ENCODE assay signal across 19 mouse cellular contexts in genomic region chr3:134934703-134935102, GRCm38 (mm10).
DNase-seq lines count a peak whose midpoint lies in the region; ATAC-seq and TF ChIP-seq lines count a peak whose summit lies in the region.
"Had no signal": no experiment of that assay in that cellular context is flagged by ENCODE, and none has a peak within 500 bp of the region (broad histone marks: within the 10 kb centered on the region; RNA-seq: fewer than 3 reads in every experiment).

No protein-coding gene starts in this region.

- no peak overlapping the region for H3K27ac ChIP-seq in forebrain, embryonic 11.5 days (ENCODE audit: low read depth, low read length)
- H3K27ac ChIP-seq in forebrain, embryonic 16.5 days (ENCODE audit: low read length), result no peak overlapping the region
- peak overlapping the region; percentile 24 for H3K27ac ChIP-seq in midbrain, embryonic 10.5 days (replicated peaks)
- H3K27ac ChIP-seq in midbrain, postnatal 0 days (ENCODE audit: low read depth, low read length), result no peak overlapping the region
- H3K27ac ChIP-seq: embryonic facial prominence, embryonic 12.5 days; gastrocnemius, adult 2 months; hindbrain, embryonic 12.5 days; hindbrain, postnatal 0 days had no signal

- 70% methylated on average over 1 of the region's 1 CpGs for WGBS in forebrain, embryonic 11.5 days
- 58% methylated on average over 1 of the region's 1 CpGs for WGBS in forebrain, embryonic 16.5 days
- whole genome bisulfite sequencing in midbrain, embryonic 10.5 days, result 73% methylated on average over 1 of the region's 1 CpGs
- 83% methylated on average over 1 of the region's 1 CpGs for WGBS in midbrain, postnatal 0 days

- no peaks in the 10 kb centered on the region for H3K36me3 ChIP-seq in forebrain, embryonic 11.5 days (ENCODE audit: control insufficient read depth, insufficient read depth, low read length)
- no peaks in the 10 kb centered on the region for H3K36me3 ChIP-seq in forebrain, embryonic 16.5 days (ENCODE audit: control insufficient read depth, insufficient read depth)
- H3K36me3 ChIP-seq in midbrain, embryonic 10.5 days, result no peaks in the 10 kb centered on the region
- H3K36me3 ChIP-seq in midbrain, postnatal 0 days (ENCODE audit: insufficient read depth, low read length), result no peaks in the 10 kb centered on the region
- H3K36me3 ChIP-seq: embryonic facial prominence, embryonic 12.5 days; heart, embryonic 12.5 days; hindbrain, embryonic 12.5 days had no signal

- no peak for TF ChIP-seq CTCF in midbrain, postnatal 0 days (IDR thresholded peaks at IDR 0.05)

- ATAC-seq in forebrain, embryonic 11.5 days (replicated peaks; ENCODE audit: low FRiP score), result peak; percentile 56; the same call in 1 of the 2 replicates
- ATAC-seq in forebrain, embryonic 16.5 days, result no peak
- ATAC-seq in midbrain, postnatal 0 days (ENCODE audit: low FRiP score), result no peak
- ATAC-seq: hindbrain, postnatal 0 days had no signal

- peaks cover 3% of the 10 kb centered on the region; the same call in 1 of the 2 replicates for H3K4me1 ChIP-seq in forebrain, embryonic 11.5 days (replicated peaks; ENCODE audit: control insufficient read depth, insufficient read depth, low read length)
- peaks cover 4% of the 10 kb centered on the region; the same call in 1 of the 2 replicates for H3K4me1 ChIP-seq in forebrain, embryonic 16.5 days (replicated peaks; ENCODE audit: control insufficient read depth, insufficient read depth, low read length)
- H3K4me1 ChIP-seq in midbrain, embryonic 10.5 days, result peaks cover 10% of the 10 kb centered on the region
- H3K4me1 ChIP-seq in midbrain, postnatal 0 days (ENCODE audit: insufficient read depth, low read length), result no peaks in the 10 kb centered on the region
- H3K4me1 ChIP-seq: embryonic facial prominence, embryonic 12.5 days; heart, embryonic 12.5 days; hindbrain, embryonic 12.5 days had no signal

- H3K4me3 ChIP-seq in forebrain, embryonic 11.5 days (ENCODE audit: low read depth, low read length), result no peak overlapping the region
- no peak overlapping the region for H3K4me3 ChIP-seq in forebrain, embryonic 16.5 days (replicated peaks; ENCODE audit: low read length)
- no peak overlapping the region for H3K4me3 ChIP-seq in midbrain, embryonic 10.5 days
- no peak overlapping the region for H3K4me3 ChIP-seq in midbrain, postnatal 0 days (ENCODE audit: low read depth, low read length)
- H3K4me3 ChIP-seq: embryonic facial prominence, embryonic 12.5 days; gastrocnemius, adult 2 months; heart, embryonic 12.5 days; hindbrain, embryonic 12.5 days had no signal

- DNase-seq in forebrain, embryonic 11.5 days (ENCODE audit: low spot score), result no peak
- peak; percentile 20 for DNase-seq in midbrain, embryonic 10.5 days (ENCODE audit: low spot score)
- no peak for DNase-seq in midbrain, postnatal 0 days (ENCODE audit: low spot score)
- DNase-seq in embryo, embryonic 10.5 days (ENCODE audit: low spot score), result peak; percentile 13
- DNase-seq in gastrocnemius, adult 18-20 months (ENCODE audit: low spot score), result no peak
- DNase-seq: adrenal gland, adult 2 months; adrenal gland, postnatal 25 days; cerebellum, adult 2 months; cerebellum, postnatal 14 days; gastrocnemius, adult 2 months; gastrocnemius, postnatal 25 days; heart, postnatal 36 days; kidney, adult 11 months had no signal

- H3K9ac ChIP-seq in forebrain, embryonic 11.5 days (ENCODE audit: low read length), result no peak overlapping the region
- no peak overlapping the region for H3K9ac ChIP-seq in forebrain, embryonic 16.5 days (replicated peaks; ENCODE audit: low read depth, low read length)
- H3K9ac ChIP-seq in midbrain, postnatal 0 days (replicated peaks; ENCODE audit: low read length, poor library complexity, severe bottlenecking), result no peak overlapping the region
- H3K9ac ChIP-seq: embryonic facial prominence, embryonic 12.5 days; forebrain, postnatal 0 days; heart, embryonic 12.5 days; hindbrain, embryonic 12.5 days had no signal

- H3K27me3 ChIP-seq in forebrain, embryonic 11.5 days (ENCODE audit: control insufficient read depth, insufficient read depth, low read length), result no peaks in the 10 kb centered on the region
- H3K27me3 ChIP-seq in forebrain, embryonic 16.5 days (replicated peaks; ENCODE audit: control insufficient read depth, insufficient read depth, low read length), result no peaks in the 10 kb centered on the region
- H3K27me3 ChIP-seq in midbrain, embryonic 10.5 days (ENCODE audit: low read depth, poor library complexity, severe bottlenecking), result no peaks in the 10 kb centered on the region
- H3K27me3 ChIP-seq in midbrain, postnatal 0 days (ENCODE audit: insufficient read depth, low read length), result no peaks in the 10 kb centered on the region
- H3K27me3 ChIP-seq: embryonic facial prominence, embryonic 12.5 days; heart, embryonic 12.5 days; hindbrain, embryonic 12.5 days had no signal

- no peaks in the 10 kb centered on the region for H3K9me3 ChIP-seq in forebrain, embryonic 11.5 days (ENCODE audit: control insufficient read depth, low read length)
- no peaks in the 10 kb centered on the region for H3K9me3 ChIP-seq in forebrain, embryonic 16.5 days (ENCODE audit: control insufficient read depth, low read length)
- no peaks in the 10 kb centered on the region for H3K9me3 ChIP-seq in midbrain, embryonic 10.5 days (replicated peaks)
- H3K9me3 ChIP-seq in midbrain, postnatal 0 days (ENCODE audit: low read length), result no peaks in the 10 kb centered on the region
- H3K9me3 ChIP-seq: embryonic facial prominence, embryonic 12.5 days; heart, embryonic 12.5 days; hindbrain, embryonic 12.5 days had no signal

- H3K4me2 ChIP-seq in forebrain, embryonic 11.5 days (ENCODE audit: low read depth, low read length, severe bottlenecking), result no peak overlapping the region
- no peak overlapping the region for H3K4me2 ChIP-seq in forebrain, embryonic 16.5 days (ENCODE audit: low read length)
- no peak overlapping the region for H3K4me2 ChIP-seq in midbrain, postnatal 0 days (ENCODE audit: low read depth, low read length, poor library complexity, severe bottlenecking)
- H3K4me2 ChIP-seq: embryonic facial prominence, embryonic 12.5 days; heart, embryonic 12.5 days; hindbrain, embryonic 12.5 days had no signal

Comparison
In these comparisons a context has a peak if more than half of its experiments do, and no peak if none do; other contexts are left out.
1. DNase-seq: peak in midbrain, embryonic 10.5 days (single experiment) and embryo, embryonic 10.5 days (single experiment); none in forebrain, embryonic 11.5 days (single experiment), midbrain, postnatal 0 days (single experiment) and gastrocnemius, adult 18-20 months (single experiment).